Mouse (Mus musculus) heart, postnatal 0 days (tissue): ENCODE measurements around the gene Dhx30. TPM values are rescaled to one million over a fixed set of nuclear protein-coding genes. Genes with fewer than 3 reads are reported as not detected.

Source experiments
- ATAC-seq: fragments of 200-750 bp; cut with Nextera tagmentation; 2 replicates; pipeline ENCODE4 v1.8.0; 2017; ENCODE audit warnings: low read depth, moderate number of reproducible peaks, moderate library complexity; ENCODE audit not compliant: insufficient read depth
- DNase-seq: peaks from one replicate; pipeline ENCODE4 v3.0.0-alpha.2; 2016; ENCODE audit warnings: low spot score
- H3K27ac ChIP-seq: fragments of 300-500 bp; sonication (generic); 2 replicates; pipeline ENCODE4 v1.5.1; 2014; ENCODE audit warnings: low read depth, mild to moderate bottlenecking
- H3K27me3 ChIP-seq: fragments of 300-500 bp; sonication (generic); 2 replicates; pipeline ENCODE4 v1.6.1; 2014; ENCODE audit warnings: low read length, mixed read lengths; ENCODE audit not compliant: control insufficient read depth, insufficient read depth
- H3K36me3 ChIP-seq: fragments of 300-500 bp; sonication (generic); replicated peaks from 2 replicates; pipeline ENCODE4 v1.6.1; 2014; ENCODE audit warnings: low read length, mixed read lengths; ENCODE audit not compliant: control insufficient read depth, insufficient read depth
- H3K4me1 ChIP-seq: fragments of 300-500 bp; sonication (generic); 2 replicates; pipeline ENCODE4 v1.6.1; 2014; ENCODE audit warnings: antibody characterized with exemption; ENCODE audit not compliant: control insufficient read depth, insufficient read depth
- H3K4me2 ChIP-seq: fragments of 300-500 bp; sonication (generic); 2 replicates; pipeline ENCODE4 v1.6.1; 2014; ENCODE audit warnings: low read depth, mild to moderate bottlenecking, low read length, moderate library complexity
- H3K4me3 ChIP-seq: fragments of 300-500 bp; sonication (generic); 2 replicates; pipeline ENCODE4 v1.5.1; 2014; ENCODE audit warnings: low read depth, low read length
- H3K9ac ChIP-seq: fragments of 300-500 bp; sonication (generic); replicated peaks from 2 replicates; pipeline ENCODE4 v1.6.1; 2014; ENCODE audit warnings: low read depth, low read length, mixed read lengths
- H3K9me3 ChIP-seq: fragments of 300-500 bp; sonication (generic); replicated peaks from 2 replicates; pipeline ENCODE4 v1.6.1; 2016; ENCODE audit warnings: low read length; ENCODE audit not compliant: control insufficient read depth
- CTCF ChIP-seq: IDR thresholded peaks from 2 replicates; pipeline ENCODE4 v1.5.1; 2016; ENCODE audit warnings: antibody characterized with exemption, control low read depth, low read depth
- EP300 ChIP-seq: IDR thresholded peaks from 2 replicates; pipeline ENCODE4 v1.6.1; 2016; ENCODE audit warnings: antibody characterized with exemption, low read depth
- WGBS: fragments of 180-500 bp; shearing (Covaris S2); extraction: QIAGEN DNeasy Blood & Tissue Kit; methylation state at CpG from one replicate; pipeline ENCODE4 v1.1.7; 2014; 5-methylcytosine and 5-hydroxymethylcytosine counted together
- polyA plus RNA-seq: library from polyadenylated mRNA; unstranded; fragments of >200 nt; fragmentation: Nextera tagmentation; extraction: Ambion mirVana; gene quantifications from 2 replicates; pipeline ENCODE4 v1.2.1, GENCODE M21; 2015
- total RNA-seq: library from RNA; depleted of rRNA; stranded (reverse); fragments of >200 nt; gene quantifications from 2 replicates; pipeline ENCODE4 v1.2.3, GENCODE M21; 2014; ENCODE audit warnings: low replicate concordance

Gene Dhx30
- total and polyA plus RNA-seq, 2 experiments from 2014 or later = 66.4 to 111 TPM

- no peak for TF ChIP-seq CTCF
- TF ChIP-seq EP300 = no peak
Observed at GRCm38 (mm10) chr9:110060761-110061160, 56.9 kb downstream of the Dhx30 start.

GRCm38 (mm10) chr9:110057200-110057599 is 60.4 kb downstream of the Dhx30 start:
- no peak for ATAC-seq
- H3K4me1 ChIP-seq = peaks cover 24% of the 10 kb centered on the region

More at GRCm38 (mm10) chr9:110060761-110061160, 56.9 kb downstream of the Dhx30 start:
- 87% methylated on average over 2 of the region's 2 CpGs for whole genome bisulfite sequencing
- Histone ChIP-seq H3K9ac (no peak overlapping the region), H3K27me3 (no peaks in the 10 kb centered on the region), H3K4me1 (peaks cover 7% of the 10 kb centered on the region), H3K4me2 (no peak overlapping the region), H3K4me3 (no peak overlapping the region), H3K27ac (no peak overlapping the region; the same call in 1 of the 2 replicates), H3K9me3 (no peaks in the 10 kb centered on the region), H3K36me3 (peaks cover 13% of the 10 kb centered on the region)
- DNase-seq = no peak
- no peak for ATAC-seq

GRCm38 (mm10) chr9:110054781-110055180 is 62.8 kb downstream of the Dhx30 start:
- DNase-seq = no peak
- ATAC-seq = no peak
- WGBS = 59% methylated on average over 3 of the region's 3 CpGs

More at GRCm38 (mm10) chr9:110057200-110057599, 60.4 kb downstream of the Dhx30 start:
- Histone ChIP-seq H3K27me3 (no peaks in the 10 kb centered on the region), H3K4me3 (no peak overlapping the region), H3K4me2 (no peak overlapping the region), H3K36me3 (no peaks in the 10 kb centered on the region), H3K27ac (peak overlapping the region; percentile 25; the same call in 1 of the 2 replicates), H3K9ac (no peak overlapping the region), H3K9me3 (no peaks in the 10 kb centered on the region)
- no peak for DNase-seq
- TF ChIP-seq EP300 (no peak), CTCF (no peak)
- WGBS = 93% methylated on average over 1 of the region's 1 CpGs

GRCm38 (mm10) chr9:110054080-110054421 is 63.6 kb downstream of the Dhx30 start:
- no peak for DNase-seq
- ATAC-seq = no peak
- Histone ChIP-seq H3K4me1 (peaks cover 23% of the 10 kb centered on the region), H3K4me2 (no peak overlapping the region), H3K9ac (no peak overlapping the region), H3K4me3 (no peak overlapping the region), H3K27me3 (no peaks in the 10 kb centered on the region), H3K9me3 (no peaks in the 10 kb centered on the region), H3K36me3 (no peaks in the 10 kb centered on the region), H3K27ac (0 out of 2 replicates have a peak overlapping the region, but pooled peaks have one; percentile 17)
- TF ChIP-seq EP300 (no peak), CTCF (no peak)
- 87% methylated on average over 2 of the region's 2 CpGs for WGBS

More at GRCm38 (mm10) chr9:110054781-110055180, 62.8 kb downstream of the Dhx30 start:
- no peak overlapping the region for H3K27ac ChIP-seq
- no peak for TF ChIP-seq CTCF
- TF ChIP-seq EP300 = no peak
- no peak overlapping the region for H3K9ac ChIP-seq
- H3K36me3 ChIP-seq = no peaks in the 10 kb centered on the region
- H3K4me1 ChIP-seq = peaks cover 26% of the 10 kb centered on the region
- no peak overlapping the region for H3K4me2 ChIP-seq
- H3K4me3 ChIP-seq = no peak overlapping the region
- no peaks in the 10 kb centered on the region for H3K9me3 ChIP-seq
- no peaks in the 10 kb centered on the region for H3K27me3 ChIP-seq

- peak overlapping the region; percentile 13; the same call in 1 of the 2 replicates for H3K4me2 ChIP-seq
- DNase-seq = peak; percentile 44
- no peaks in the 10 kb centered on the region for H3K27me3 ChIP-seq
- no peak overlapping the region for H3K9ac ChIP-seq
- TF ChIP-seq EP300 (no peak), CTCF (no peak)
- H3K36me3 ChIP-seq = no peaks in the 10 kb centered on the region
- peaks cover 19% of the 10 kb centered on the region for H3K4me1 ChIP-seq
- WGBS = 26% methylated on average over 8 of the region's 8 CpGs
- peak; percentile 76 for ATAC-seq
- no peaks in the 10 kb centered on the region for H3K9me3 ChIP-seq
- H3K4me3 ChIP-seq = no peak overlapping the region
- peak overlapping the region; percentile 76 for H3K27ac ChIP-seq
Observed at GRCm38 (mm10) chr9:110053305-110054079, 64.1 kb downstream of the Dhx30 start.

- no peak for DNase-seq
- no peak overlapping the region for H3K4me3 ChIP-seq
- ATAC-seq = peak; percentile 36
- no peak for TF ChIP-seq CTCF
- no peaks in the 10 kb centered on the region for H3K9me3 ChIP-seq
- no peaks in the 10 kb centered on the region for H3K27me3 ChIP-seq
- H3K36me3 ChIP-seq = no peaks in the 10 kb centered on the region
- no peak overlapping the region for H3K9ac ChIP-seq
- 0 out of 2 replicates have a peak overlapping the region, but pooled peaks have one; percentile 13 for H3K4me2 ChIP-seq
- 73% methylated on average over 4 of the region's 4 CpGs for WGBS
- H3K4me1 ChIP-seq = peaks cover 25% of the 10 kb centered on the region
- peak overlapping the region; percentile 76 for H3K27ac ChIP-seq
Observed at GRCm38 (mm10) chr9:110052951-110053304, 64.7 kb downstream of the Dhx30 start.
